Mouse (Mus musculus): ENCODE results near the gene Bad. TPM values are rescaled to one million over a fixed set of nuclear protein-coding genes. Genes with fewer than 3 reads are reported as not detected.
A peak's percentile ranks its signal among the peaks of the same experiment; 100 is the strongest.

Gene Bad
- polyA plus RNA-seq, 1 experiment from 2014 or later = 58.1 TPM

DNA sequence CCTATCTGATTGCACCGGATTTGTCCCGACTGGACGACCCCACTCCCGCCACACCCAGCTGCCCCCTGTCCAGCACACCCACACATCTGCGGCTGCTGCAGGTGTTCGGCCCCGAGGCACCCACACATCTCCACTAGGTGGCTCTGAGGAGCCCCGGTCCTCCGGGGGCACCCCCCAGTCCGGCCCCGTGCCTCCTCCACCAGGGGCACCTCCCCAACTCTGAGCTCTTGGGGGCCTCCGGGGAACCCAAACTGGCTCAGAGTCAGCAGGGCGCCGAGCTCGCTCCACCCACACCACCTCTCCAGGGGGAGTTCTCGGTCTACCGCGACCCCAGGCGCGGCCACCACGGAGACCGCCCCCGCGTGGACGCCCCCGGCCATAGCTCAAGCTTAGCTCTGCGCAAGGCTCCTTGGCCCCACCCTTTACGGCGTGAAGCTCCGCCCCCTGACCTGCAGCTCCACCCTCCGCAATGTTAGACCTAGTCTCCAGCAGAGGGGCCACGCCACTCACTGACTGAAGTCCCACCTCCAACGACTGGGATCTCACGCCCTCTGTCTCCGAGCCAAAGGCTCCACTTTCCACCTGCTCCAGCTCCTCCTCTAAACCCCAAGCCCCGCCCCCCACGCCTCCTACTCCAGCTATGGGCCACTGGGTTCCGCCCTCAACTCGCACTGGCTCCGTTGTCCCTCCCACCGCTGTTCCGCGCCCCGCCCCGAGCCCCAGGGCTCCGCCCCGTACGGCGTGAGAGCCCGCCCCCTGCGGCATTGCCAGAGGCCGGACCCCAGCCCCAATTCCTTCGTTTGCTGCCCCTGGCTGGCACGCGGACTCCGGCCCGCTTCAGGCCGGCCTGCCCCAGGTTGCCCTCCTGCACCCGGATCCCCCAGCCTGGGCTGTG, 38.1 kb downstream of the Bad start:
- H3K36me3 ChIP-seq (ENCODE audit: control insufficient read depth, insufficient read depth, low read length) = peaks cover 45% of the 10 kb centered on the region
- peak; percentile 100 for DNase-seq (ENCODE audit: low spot score)
- peak overlapping the region; percentile 82 for H3K9ac ChIP-seq (ENCODE audit: low read length)
- H3K4me2 ChIP-seq (ENCODE audit: low read length) = peak overlapping the region; percentile 82
- peak overlapping the region; percentile 70 for H3K4me3 ChIP-seq (ENCODE audit: low read depth, low read length)
- no peaks in the 10 kb centered on the region for H3K27me3 ChIP-seq (replicated peaks; ENCODE audit: control insufficient read depth, insufficient read depth, low read length)
- under 1% methylated on average over 59 of the region's 59 CpGs for WGBS
- peak; percentile 86 for ATAC-seq (replicated peaks; ENCODE audit: low FRiP score, low TSS enrichment, low read depth)
- H3K9me3 ChIP-seq (ENCODE audit: control insufficient read depth, low read length) = no peaks in the 10 kb centered on the region
- H3K4me1 ChIP-seq (replicated peaks; ENCODE audit: control insufficient read depth, insufficient read depth, low read length) = peaks cover 27% of the 10 kb centered on the region
- H3K27ac ChIP-seq (ENCODE audit: low read depth) = peak overlapping the region; percentile 85

DNA sequence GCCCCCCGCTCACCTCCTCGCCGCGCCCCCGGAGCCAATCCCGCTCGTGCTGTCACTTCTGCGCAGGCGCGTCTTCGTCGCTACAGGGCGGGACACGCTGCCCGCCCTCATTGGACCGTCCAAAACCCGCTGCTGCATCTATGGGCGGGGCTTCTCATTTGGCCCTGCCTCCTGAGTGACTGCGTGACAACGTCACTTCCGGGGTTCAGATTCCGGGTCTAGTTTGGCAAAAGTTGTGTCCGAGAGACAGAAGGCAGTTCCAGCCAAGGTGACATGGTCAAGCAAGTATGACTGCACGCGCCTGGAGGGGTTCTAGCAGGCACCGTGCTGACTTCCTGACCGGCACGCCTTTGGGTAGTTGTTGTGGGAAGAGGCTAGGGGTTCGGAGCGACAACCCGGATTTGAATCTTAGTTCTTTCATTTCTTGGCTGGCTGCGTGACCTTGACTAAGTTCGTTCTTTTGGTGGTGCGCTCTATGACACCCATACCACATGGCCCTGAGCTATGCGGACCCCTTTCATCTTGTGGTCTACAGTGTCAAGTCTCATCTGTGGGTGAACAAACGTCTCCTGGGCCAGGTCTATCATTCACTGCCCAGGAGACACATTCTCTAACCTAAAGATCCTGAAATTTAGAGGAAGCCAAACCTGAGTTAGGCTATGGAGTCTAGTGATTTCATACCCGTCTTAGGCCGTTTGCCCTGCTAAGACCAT, 38.9 kb downstream of the Bad start, which contains the start of gene Fkbp2:
TSS of gene Fkbp2 (minus strand) at position 121 of the 713 bp plus-strand sequence.
- peak within 1 kb of the TSS; percentile 82 for H3K9ac ChIP-seq (ENCODE audit: low read length)
- peak within 1 kb of the TSS; percentile 70 for H3K4me3 ChIP-seq (ENCODE audit: low read depth, low read length)
- H3K4me2 ChIP-seq (ENCODE audit: low read length) = peak within 1 kb of the TSS; percentile 82
- peaks cover 53% of the 10 kb centered on the region for H3K36me3 ChIP-seq (ENCODE audit: control insufficient read depth, insufficient read depth, low read length)
- no peaks in the 10 kb centered on the region for H3K27me3 ChIP-seq (replicated peaks; ENCODE audit: control insufficient read depth, insufficient read depth, low read length)
- DNase-seq (ENCODE audit: low spot score) = peak; percentile 99
- 2% methylated on average over 38 of the region's 38 CpGs for WGBS
- H3K27ac ChIP-seq (ENCODE audit: low read depth) = peak within 1 kb of the TSS; percentile 85
- peak; percentile 86 for ATAC-seq (replicated peaks; ENCODE audit: low FRiP score, low TSS enrichment, low read depth)
- H3K9me3 ChIP-seq (ENCODE audit: control insufficient read depth, low read length) = no peaks in the 10 kb centered on the region
- H3K4me1 ChIP-seq (replicated peaks; ENCODE audit: control insufficient read depth, insufficient read depth, low read length) = peaks cover 27% of the 10 kb centered on the region

GRCm38 (mm10) chr19:6981465-6981864, 39.8 kb downstream of the Bad start:
- peaks cover 26% of the 10 kb centered on the region for H3K4me1 ChIP-seq (replicated peaks; ENCODE audit: control insufficient read depth, insufficient read depth, low read length)
- H3K4me3 ChIP-seq (ENCODE audit: low read depth, low read length) = peak overlapping the region; percentile 70; the same call in 1 of the 2 replicates
- H3K27ac ChIP-seq (ENCODE audit: low read depth) = no peak overlapping the region
- no peak for DNase-seq (ENCODE audit: low spot score)
- no peaks in the 10 kb centered on the region for H3K27me3 ChIP-seq (replicated peaks; ENCODE audit: control insufficient read depth, insufficient read depth, low read length)
- H3K9me3 ChIP-seq (ENCODE audit: control insufficient read depth, low read length) = no peaks in the 10 kb centered on the region
- no peak overlapping the region for H3K9ac ChIP-seq (ENCODE audit: low read length)
- WGBS = 87% methylated on average over 4 of the region's 4 CpGs
- H3K4me2 ChIP-seq (ENCODE audit: low read length) = peak overlapping the region; percentile 82; the same call in 1 of the 2 replicates
- H3K36me3 ChIP-seq (ENCODE audit: control insufficient read depth, insufficient read depth, low read length) = peaks cover 53% of the 10 kb centered on the region
- no peak for ATAC-seq (replicated peaks; ENCODE audit: low FRiP score, low TSS enrichment, low read depth)

GRCm38 (mm10) chr19:6983621-6984020, 42.0 kb downstream of the Bad start:
- no peak overlapping the region for H3K9ac ChIP-seq (ENCODE audit: low read length)
- H3K36me3 ChIP-seq (ENCODE audit: control insufficient read depth, insufficient read depth, low read length) = peaks cover 35% of the 10 kb centered on the region
- DNase-seq (ENCODE audit: low spot score) (no peak), ATAC-seq (replicated peaks; ENCODE audit: low FRiP score, low TSS enrichment, low read depth) (no peak)
- WGBS = 93% methylated on average over 5 of the region's 5 CpGs
- no peak overlapping the region for H3K4me3 ChIP-seq (ENCODE audit: low read depth, low read length)
- no peaks in the 10 kb centered on the region for H3K9me3 ChIP-seq (ENCODE audit: control insufficient read depth, low read length)
- peaks cover 27% of the 10 kb centered on the region for H3K4me1 ChIP-seq (replicated peaks; ENCODE audit: control insufficient read depth, insufficient read depth, low read length)
- no peak overlapping the region for H3K4me2 ChIP-seq (ENCODE audit: low read length)
- no peaks in the 10 kb centered on the region for H3K27me3 ChIP-seq (replicated peaks; ENCODE audit: control insufficient read depth, insufficient read depth, low read length)
- H3K27ac ChIP-seq (ENCODE audit: low read depth) = no peak overlapping the region

- peaks cover 20% of the 10 kb centered on the region for H3K4me1 ChIP-seq (replicated peaks; ENCODE audit: control insufficient read depth, insufficient read depth, low read length)
- peaks cover 34% of the 10 kb centered on the region for H3K36me3 ChIP-seq (ENCODE audit: control insufficient read depth, insufficient read depth, low read length)
- DNase-seq (ENCODE audit: low spot score) (no peak), ATAC-seq (replicated peaks; ENCODE audit: low FRiP score, low TSS enrichment, low read depth) (no peak)
- WGBS = 84% methylated on average over 19 of the region's 19 CpGs
- no peak overlapping the region for H3K4me3 ChIP-seq (ENCODE audit: low read depth, low read length)
- no peaks in the 10 kb centered on the region for H3K27me3 ChIP-seq (replicated peaks; ENCODE audit: control insufficient read depth, insufficient read depth, low read length)
- no peak overlapping the region for H3K4me2 ChIP-seq (ENCODE audit: low read length)
- H3K9me3 ChIP-seq (ENCODE audit: control insufficient read depth, low read length) = no peaks in the 10 kb centered on the region
- no peak overlapping the region for H3K27ac ChIP-seq (ENCODE audit: low read depth)
- no peak overlapping the region for H3K9ac ChIP-seq (ENCODE audit: low read length)
Measured at GRCm38 (mm10) chr19:6985300-6985699, 43.6 kb downstream of the Bad start.

DNA sequence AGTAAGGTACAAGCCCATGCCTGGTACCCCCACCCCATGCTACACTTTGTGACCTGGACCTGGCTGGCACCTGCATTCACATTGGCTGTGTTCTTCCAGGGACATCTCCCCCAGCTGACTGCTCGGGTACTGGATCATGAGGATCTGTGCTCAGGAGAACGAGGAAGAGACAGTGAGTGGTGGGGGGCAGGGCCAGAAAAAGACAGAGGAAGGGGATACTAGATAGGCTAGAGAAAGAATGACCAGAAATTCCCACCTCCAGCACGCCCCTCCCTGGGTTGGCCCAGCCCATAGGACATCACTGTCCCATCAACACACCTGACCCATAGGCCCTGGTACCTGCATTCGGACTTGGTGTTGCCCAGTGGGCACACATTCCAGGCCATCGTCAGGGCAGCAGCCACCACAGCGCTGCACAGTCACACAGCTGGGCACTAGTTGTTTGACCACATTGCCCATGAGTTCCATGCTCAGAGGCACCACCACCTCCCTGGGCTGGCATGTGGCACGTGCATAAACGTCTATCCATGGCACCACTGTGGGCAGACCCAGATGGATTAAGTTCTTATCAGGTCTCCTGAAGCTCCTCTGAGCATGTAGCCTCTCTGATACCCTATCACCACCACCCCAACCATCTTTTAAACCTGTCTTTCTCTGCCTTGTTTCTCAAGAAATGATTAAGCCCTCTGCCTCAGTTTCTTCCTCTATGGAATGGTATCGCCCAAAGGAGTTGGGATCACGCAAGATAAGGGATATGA, 44.5 kb downstream of the Bad start:
- DNase-seq (ENCODE audit: low spot score) (no peak), ATAC-seq (replicated peaks; ENCODE audit: low FRiP score, low TSS enrichment, low read depth) (no peak)
- WGBS = 76% methylated on average over 10 of the region's 10 CpGs
- peaks cover 34% of the 10 kb centered on the region for H3K36me3 ChIP-seq (ENCODE audit: control insufficient read depth, insufficient read depth, low read length)
- H3K4me1 ChIP-seq (replicated peaks; ENCODE audit: control insufficient read depth, insufficient read depth, low read length) = peaks cover 16% of the 10 kb centered on the region
- H3K4me3 ChIP-seq (ENCODE audit: low read depth, low read length) = peak overlapping the region; percentile 87
- H3K9ac ChIP-seq (ENCODE audit: low read length) = peak overlapping the region; percentile 85
- no peaks in the 10 kb centered on the region for H3K27me3 ChIP-seq (replicated peaks; ENCODE audit: control insufficient read depth, insufficient read depth, low read length)
- H3K9me3 ChIP-seq (ENCODE audit: control insufficient read depth, low read length) = no peaks in the 10 kb centered on the region
- no peak overlapping the region for H3K27ac ChIP-seq (ENCODE audit: low read depth)
- H3K4me2 ChIP-seq (ENCODE audit: low read length) = peak overlapping the region; percentile 65

DNA sequence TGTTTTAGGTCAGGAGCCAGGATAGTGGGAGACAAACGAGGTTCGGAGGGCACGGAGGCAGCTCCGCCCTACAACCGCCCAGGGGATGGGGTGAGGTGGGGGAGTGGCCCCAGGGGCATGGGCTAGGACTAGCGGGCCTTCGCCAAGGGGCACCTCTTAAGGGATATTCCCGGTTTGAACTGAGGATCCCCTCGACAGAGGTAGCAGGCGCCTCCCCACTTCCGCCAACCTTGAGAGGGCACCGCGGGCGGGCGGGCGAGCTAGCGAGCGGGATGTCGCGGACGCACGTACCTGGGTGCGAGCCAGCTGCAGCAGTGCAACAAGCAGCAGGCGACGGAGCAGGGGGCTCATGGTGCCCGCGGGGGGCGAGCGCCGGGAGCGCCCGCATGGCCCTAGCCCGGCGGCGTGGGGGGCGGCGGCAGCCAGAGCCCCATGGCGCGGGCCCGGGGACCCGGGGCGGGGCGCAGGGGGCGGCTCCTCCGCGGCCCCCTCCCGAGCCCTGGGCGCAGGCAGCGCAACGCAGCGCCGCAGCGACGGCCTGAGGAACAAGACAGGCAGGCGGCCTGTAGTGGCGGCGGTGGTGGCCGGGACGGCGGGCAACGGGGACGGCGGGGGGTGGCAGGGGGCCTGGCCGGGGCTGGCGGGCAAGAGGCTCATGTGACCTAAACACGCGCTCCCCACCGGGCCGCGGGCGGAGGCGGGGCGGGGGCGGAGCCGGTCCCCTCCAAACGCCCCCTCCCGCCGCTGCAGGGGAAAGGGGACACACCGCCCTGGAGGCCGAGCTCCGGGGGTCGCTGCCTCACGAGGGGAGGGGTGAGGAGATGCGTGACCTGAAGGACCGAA, 45.6 kb downstream of the Bad start, which contains the start of gene Vegfb:
TSS of gene Vegfb (minus strand) at position 591 of the 843 bp plus-strand sequence.
- ATAC-seq (replicated peaks; ENCODE audit: low FRiP score, low TSS enrichment, low read depth) = peak; percentile 45
- 1% methylated on average over 80 of the region's 85 CpGs for WGBS

More for the DNA sequence above, 45.6 kb downstream of the Bad start, which contains the start of gene Vegfb:
- Histone ChIP-seq H3K27me3 (replicated peaks; ENCODE audit: control insufficient read depth, insufficient read depth, low read length) (no peaks in the 10 kb centered on the region), H3K9me3 (ENCODE audit: control insufficient read depth, low read length) (no peaks in the 10 kb centered on the region), H3K4me3 (ENCODE audit: low read depth, low read length) (peak within 1 kb of the TSS; percentile 87), H3K36me3 (ENCODE audit: control insufficient read depth, insufficient read depth, low read length) (peaks cover 31% of the 10 kb centered on the region), H3K4me2 (ENCODE audit: low read length) (peak within 1 kb of the TSS; percentile 65), H3K4me1 (replicated peaks; ENCODE audit: control insufficient read depth, insufficient read depth, low read length) (peaks cover 20% of the 10 kb centered on the region), H3K9ac (ENCODE audit: low read length) (peak within 1 kb of the TSS; percentile 85), H3K27ac (ENCODE audit: low read depth) (peak within 1 kb of the TSS; percentile 76)
- peak; percentile 82 for DNase-seq (ENCODE audit: low spot score)
